Mouse (Mus musculus): Measurements from ENCODE around the gene Mst1. TPM values are rescaled to one million over a fixed set of nuclear protein-coding genes. Genes with fewer than 3 reads are reported as not detected.

The Mst1 gene
- 0.28 and 0.31 TPM in 2 replicates for polyA plus RNA-seq (2014; fragmentation: Nextera tagmentation; extraction: Ambion mirVana)

DNA sequence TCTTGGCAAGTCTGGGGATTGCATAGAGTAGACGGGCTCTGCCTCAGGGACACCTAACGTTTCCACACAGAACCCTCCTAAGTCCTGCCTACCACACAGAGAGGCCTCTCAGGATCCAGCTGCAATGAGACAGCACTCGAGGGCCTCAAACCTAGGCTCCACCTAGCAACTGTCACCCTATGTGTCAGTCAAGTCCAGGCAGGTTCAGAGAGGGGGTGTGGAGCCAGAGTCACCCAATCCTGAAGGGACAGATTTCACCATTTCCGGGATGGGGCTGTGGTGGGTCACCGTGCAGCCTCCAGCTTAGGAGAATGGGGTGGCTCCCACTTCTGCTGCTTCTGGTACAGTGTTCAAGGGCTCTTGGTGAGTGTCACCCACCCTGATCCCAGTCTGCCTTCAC, at the start of gene Mst1:
Gene Mst1, plus strand, starts transcription at position 269 of the 400 bp plus-strand sequence.
- DNase-seq (ENCODE audit: low spot score) = no peak
- Histone ChIP-seq H3K4me3 (ENCODE audit: low read depth, low read length) (peak within 1 kb of the TSS; percentile 80), H3K4me1 (ENCODE audit: control insufficient read depth, insufficient read depth, low read length) (no peaks in the 10 kb centered on the region), H3K36me3 (replicated peaks; ENCODE audit: control insufficient read depth, insufficient read depth, low read depth, low read length) (no peaks in the 10 kb centered on the region; the same call in none of the 2 replicates), H3K27ac (replicated peaks; ENCODE audit: low read depth, low read length) (0 out of 2 replicates have a peak within 1 kb of the TSS, but pooled peaks have one; percentile 2), H3K9me3 (replicated peaks; ENCODE audit: control insufficient read depth, low read length) (no peaks in the 10 kb centered on the region), H3K9ac (replicated peaks; ENCODE audit: low read length) (peak within 1 kb of the TSS; percentile 90), H3K27me3 (ENCODE audit: control insufficient read depth, insufficient read depth, low read length) (peaks cover 24% of the 10 kb centered on the region), H3K4me2 (ENCODE audit: low read depth, low read length) (peak within 1 kb of the TSS; percentile 96)
- no peak for ATAC-seq (replicated peaks; ENCODE audit: insufficient number of reproducible peaks, low FRiP score, low TSS enrichment, low read depth)
- WGBS = 78% methylated on average over 5 of the region's 5 CpGs

DNA sequence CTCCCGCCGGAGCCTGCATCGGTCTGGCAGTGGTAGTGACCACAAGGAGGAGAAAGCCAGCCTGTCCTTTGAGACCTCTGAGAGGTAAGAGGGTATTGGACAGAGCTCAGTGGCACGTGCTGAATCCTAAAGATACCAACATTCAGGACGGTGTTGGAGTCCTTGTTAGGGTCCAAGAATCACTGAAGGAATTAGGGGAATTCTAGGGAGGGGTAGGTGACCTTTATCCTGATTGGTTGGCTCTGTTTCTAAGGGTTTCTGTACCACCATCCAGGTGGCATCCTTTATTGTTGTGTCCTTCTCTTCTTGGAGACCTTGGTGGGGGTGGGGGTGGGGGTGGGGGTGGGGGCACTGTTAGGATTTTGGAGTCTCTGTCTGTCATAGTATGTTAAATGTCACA, 48.1 kb upstream of the Mst1 start:
- no peak overlapping the region for H3K4me2 ChIP-seq (ENCODE audit: low read depth, low read length)
- DNase-seq (ENCODE audit: low spot score) = no peak
- H3K27ac ChIP-seq (replicated peaks; ENCODE audit: low read depth, low read length) = no peak overlapping the region
- no peak for ATAC-seq (replicated peaks; ENCODE audit: insufficient number of reproducible peaks, low FRiP score, low TSS enrichment, low read depth)
- 91% methylated on average over 5 of the region's 5 CpGs for WGBS
- no peaks in the 10 kb centered on the region for H3K9me3 ChIP-seq (replicated peaks; ENCODE audit: control insufficient read depth, low read length)
- H3K36me3 ChIP-seq (replicated peaks; ENCODE audit: control insufficient read depth, insufficient read depth, low read depth, low read length) = peaks cover 12% of the 10 kb centered on the region
- H3K27me3 ChIP-seq (ENCODE audit: control insufficient read depth, insufficient read depth, low read length) = no peaks in the 10 kb centered on the region
- H3K4me1 ChIP-seq (ENCODE audit: control insufficient read depth, insufficient read depth, low read length) = no peaks in the 10 kb centered on the region
- H3K4me3 ChIP-seq (ENCODE audit: low read depth, low read length) = no peak overlapping the region
- no peak overlapping the region for H3K9ac ChIP-seq (replicated peaks; ENCODE audit: low read length)

DNA sequence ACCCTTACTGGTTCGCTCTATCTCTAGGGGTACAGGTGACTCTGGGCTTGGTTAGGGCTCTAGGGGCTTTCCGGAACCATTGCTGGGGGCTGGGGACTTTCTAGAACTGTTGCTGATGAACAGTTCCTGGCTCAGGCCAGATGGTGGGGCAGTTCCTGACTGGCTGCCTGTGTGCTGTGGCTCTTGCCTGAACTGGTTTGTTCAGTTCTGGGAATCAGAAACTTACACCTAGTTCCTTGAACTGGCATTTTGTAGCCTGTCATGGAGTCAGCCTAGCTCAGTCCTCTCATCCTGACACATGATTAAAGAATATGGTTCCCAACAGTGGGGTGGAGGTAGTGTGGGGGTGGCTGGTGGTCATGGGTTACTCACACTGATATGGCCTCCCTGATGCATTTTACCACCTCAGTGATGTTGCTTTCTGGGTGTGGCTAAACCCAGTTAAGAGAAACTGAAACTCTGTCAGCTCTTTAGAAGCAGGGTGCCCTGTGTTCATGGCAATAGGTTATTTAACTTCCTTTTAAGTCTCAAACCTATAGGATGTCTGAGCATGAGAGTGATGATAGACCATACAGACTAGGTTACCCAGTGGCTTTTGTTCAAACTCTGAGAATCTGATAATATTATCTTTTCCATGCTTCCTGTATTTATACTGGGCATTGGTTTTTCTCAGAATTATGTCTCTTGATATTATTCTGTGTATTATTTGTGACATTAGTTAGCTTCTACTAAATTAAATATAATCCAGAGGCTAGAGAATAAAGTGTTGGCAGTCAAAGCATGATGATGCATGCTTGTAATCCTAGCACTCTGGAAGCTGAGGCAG, 44.7 kb upstream of the Mst1 start:
- Histone ChIP-seq H3K9me3 (replicated peaks; ENCODE audit: control insufficient read depth, low read length) (no peaks in the 10 kb centered on the region), H3K9ac (replicated peaks; ENCODE audit: low read length) (no peak overlapping the region), H3K27me3 (ENCODE audit: control insufficient read depth, insufficient read depth, low read length) (no peaks in the 10 kb centered on the region), H3K4me3 (ENCODE audit: low read depth, low read length) (no peak overlapping the region), H3K4me2 (ENCODE audit: low read depth, low read length) (no peak overlapping the region), H3K36me3 (replicated peaks; ENCODE audit: control insufficient read depth, insufficient read depth, low read depth, low read length) (peaks cover 5% of the 10 kb centered on the region), H3K27ac (replicated peaks; ENCODE audit: low read depth, low read length) (no peak overlapping the region), H3K4me1 (ENCODE audit: control insufficient read depth, insufficient read depth, low read length) (no peaks in the 10 kb centered on the region)
- DNase-seq (ENCODE audit: low spot score) (no peak), ATAC-seq (replicated peaks; ENCODE audit: insufficient number of reproducible peaks, low FRiP score, low TSS enrichment, low read depth) (no peak)
- WGBS = 94% methylated on average over 2 of the region's 2 CpGs

DNA sequence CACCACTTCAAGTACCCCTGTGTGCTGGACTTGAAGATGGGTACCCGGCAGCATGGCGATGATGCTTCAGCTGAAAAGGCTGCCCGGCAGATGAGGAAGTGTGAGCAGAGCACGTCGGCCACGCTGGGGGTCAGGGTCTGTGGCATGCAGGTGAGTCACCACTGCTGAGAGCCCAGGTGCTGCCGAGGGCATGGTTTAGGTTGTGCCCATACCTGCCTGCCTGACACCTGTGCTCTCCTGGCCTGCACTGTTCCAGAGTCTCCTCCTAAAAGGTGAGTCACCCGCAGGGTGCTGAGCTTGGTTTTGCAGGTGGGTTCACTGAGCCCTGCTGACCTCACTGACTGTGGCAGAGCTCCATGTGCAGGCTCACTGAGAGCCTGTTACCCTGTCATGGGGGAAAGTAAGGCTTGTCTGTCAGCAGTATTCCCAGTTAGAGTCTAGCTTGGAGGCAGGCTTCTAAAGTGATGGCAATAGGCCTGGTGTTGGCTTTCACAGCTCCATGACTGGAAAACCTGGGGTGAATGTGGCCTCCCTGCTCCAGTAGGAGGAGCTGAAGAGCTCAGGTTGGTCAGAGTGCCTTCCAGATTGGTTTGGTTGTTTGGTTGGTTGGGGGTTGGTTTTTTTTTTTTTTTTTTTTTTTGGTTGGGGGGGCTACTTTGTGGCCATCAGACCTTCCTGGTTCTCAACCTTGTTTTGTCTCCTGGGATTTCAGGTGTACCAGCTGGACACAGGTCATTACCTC, 35.3 kb upstream of the Mst1 start:
- ATAC-seq (replicated peaks; ENCODE audit: insufficient number of reproducible peaks, low FRiP score, low TSS enrichment, low read depth) (no peak), DNase-seq (ENCODE audit: low spot score) (no peak)
- no peak overlapping the region for H3K9ac ChIP-seq (replicated peaks; ENCODE audit: low read length)
- H3K4me1 ChIP-seq (ENCODE audit: control insufficient read depth, insufficient read depth, low read length) = no peaks in the 10 kb centered on the region
- WGBS = 97% methylated on average over 8 of the region's 8 CpGs
- no peaks in the 10 kb centered on the region for H3K9me3 ChIP-seq (replicated peaks; ENCODE audit: control insufficient read depth, low read length)
- H3K36me3 ChIP-seq (replicated peaks; ENCODE audit: control insufficient read depth, insufficient read depth, low read depth, low read length) = peaks cover 17% of the 10 kb centered on the region
- no peak overlapping the region for H3K4me2 ChIP-seq (ENCODE audit: low read depth, low read length)
- H3K4me3 ChIP-seq (ENCODE audit: low read depth, low read length) = no peak overlapping the region
- H3K27ac ChIP-seq (replicated peaks; ENCODE audit: low read depth, low read length) = no peak overlapping the region
- no peaks in the 10 kb centered on the region for H3K27me3 ChIP-seq (ENCODE audit: control insufficient read depth, insufficient read depth, low read length)

DNA sequence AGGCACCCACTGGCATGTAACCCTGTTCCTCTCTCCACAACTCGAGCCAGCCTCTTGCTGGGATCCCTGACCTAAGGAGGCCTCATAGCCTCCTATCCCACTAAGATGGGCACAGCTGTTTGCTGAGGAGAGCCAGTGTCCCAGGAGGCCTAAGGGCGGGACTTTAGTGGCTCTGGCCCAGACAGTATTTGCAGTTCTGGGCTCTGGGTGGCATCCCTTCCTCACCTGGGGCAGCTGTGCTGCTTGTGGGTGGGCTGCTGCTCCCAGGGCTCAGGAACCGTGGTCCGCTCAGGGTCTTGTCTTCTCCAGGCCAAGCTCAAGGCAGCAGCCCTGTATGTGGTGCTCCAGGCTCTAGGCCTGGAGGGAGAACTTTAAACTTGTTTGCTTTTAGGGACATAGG, 33.7 kb upstream of the Mst1 start:
- Histone ChIP-seq H3K4me2 (ENCODE audit: low read depth, low read length) (no peak overlapping the region), H3K9me3 (replicated peaks; ENCODE audit: control insufficient read depth, low read length) (no peaks in the 10 kb centered on the region), H3K27ac (replicated peaks; ENCODE audit: low read depth, low read length) (no peak overlapping the region), H3K4me1 (ENCODE audit: control insufficient read depth, insufficient read depth, low read length) (no peaks in the 10 kb centered on the region), H3K9ac (replicated peaks; ENCODE audit: low read length) (no peak overlapping the region), H3K27me3 (ENCODE audit: control insufficient read depth, insufficient read depth, low read length) (no peaks in the 10 kb centered on the region), H3K36me3 (replicated peaks; ENCODE audit: control insufficient read depth, insufficient read depth, low read depth, low read length) (peaks cover 13% of the 10 kb centered on the region), H3K4me3 (ENCODE audit: low read depth, low read length) (no peak overlapping the region)
- DNase-seq (ENCODE audit: low spot score) = no peak
- WGBS = 91% methylated on average over 4 of the region's 4 CpGs
- no peak for ATAC-seq (replicated peaks; ENCODE audit: insufficient number of reproducible peaks, low FRiP score, low TSS enrichment, low read depth)

DNA sequence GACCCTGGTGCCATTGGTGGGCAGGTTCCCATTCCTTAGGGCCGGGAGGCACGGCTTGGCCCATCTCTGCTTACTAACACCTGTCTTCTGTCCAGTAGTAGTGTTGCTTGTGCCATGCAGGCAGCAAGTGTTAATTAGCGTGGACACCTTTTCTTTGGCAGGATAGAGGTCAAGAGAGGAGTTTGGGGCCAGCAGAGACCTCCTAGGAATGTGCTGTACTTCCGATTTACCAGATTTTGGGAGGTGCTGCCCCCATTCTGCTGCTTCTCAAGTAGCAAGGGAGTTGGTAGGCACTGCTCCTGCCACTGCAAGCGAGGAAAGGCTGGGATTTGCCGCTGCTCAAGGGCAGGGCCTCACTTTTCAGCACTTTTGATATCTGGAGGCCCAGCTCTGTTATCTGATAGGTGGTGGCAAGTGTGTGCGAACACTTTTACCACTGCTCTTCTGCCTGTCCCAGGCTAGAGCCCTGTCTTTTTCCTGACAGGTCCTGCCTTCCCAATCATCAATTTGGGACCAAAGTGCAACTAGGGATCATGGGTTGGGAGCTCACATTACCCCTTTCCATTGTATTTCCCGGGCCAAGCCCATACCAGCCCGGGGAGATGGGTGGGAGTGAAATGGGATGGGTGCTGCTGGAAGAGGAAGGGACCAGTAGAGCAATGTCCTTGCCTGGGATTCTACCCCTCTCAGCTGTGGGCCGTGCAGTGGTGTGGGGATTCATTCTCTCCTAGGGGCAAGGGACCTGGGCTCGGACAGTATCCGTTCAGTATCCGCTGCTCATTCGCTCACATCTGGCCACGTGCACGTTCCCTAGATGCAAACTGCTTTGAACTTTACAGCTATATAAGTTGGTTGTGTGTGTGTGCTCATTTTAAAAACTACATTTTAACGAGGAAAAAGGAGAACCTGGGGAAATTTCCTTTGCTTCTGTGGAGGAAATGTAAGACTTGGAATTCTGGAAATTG, 32.4 kb upstream of the Mst1 start:
- Histone ChIP-seq H3K27ac (replicated peaks; ENCODE audit: low read depth, low read length) (no peak overlapping the region; the same call in 1 of the 2 replicates), H3K36me3 (replicated peaks; ENCODE audit: control insufficient read depth, insufficient read depth, low read depth, low read length) (peaks cover 10% of the 10 kb centered on the region), H3K4me1 (ENCODE audit: control insufficient read depth, insufficient read depth, low read length) (no peaks in the 10 kb centered on the region), H3K4me2 (ENCODE audit: low read depth, low read length) (peak overlapping the region; percentile 89), H3K4me3 (ENCODE audit: low read depth, low read length) (peak overlapping the region; percentile 72), H3K9ac (replicated peaks; ENCODE audit: low read length) (peak overlapping the region; percentile 15; the same call in 1 of the 2 replicates), H3K9me3 (replicated peaks; ENCODE audit: control insufficient read depth, low read length) (no peaks in the 10 kb centered on the region), H3K27me3 (ENCODE audit: control insufficient read depth, insufficient read depth, low read length) (no peaks in the 10 kb centered on the region)
- 48% methylated on average over 17 of the region's 17 CpGs for WGBS
- ATAC-seq (replicated peaks; ENCODE audit: insufficient number of reproducible peaks, low FRiP score, low TSS enrichment, low read depth) = no peak
- no peak for DNase-seq (ENCODE audit: low spot score)

DNA sequence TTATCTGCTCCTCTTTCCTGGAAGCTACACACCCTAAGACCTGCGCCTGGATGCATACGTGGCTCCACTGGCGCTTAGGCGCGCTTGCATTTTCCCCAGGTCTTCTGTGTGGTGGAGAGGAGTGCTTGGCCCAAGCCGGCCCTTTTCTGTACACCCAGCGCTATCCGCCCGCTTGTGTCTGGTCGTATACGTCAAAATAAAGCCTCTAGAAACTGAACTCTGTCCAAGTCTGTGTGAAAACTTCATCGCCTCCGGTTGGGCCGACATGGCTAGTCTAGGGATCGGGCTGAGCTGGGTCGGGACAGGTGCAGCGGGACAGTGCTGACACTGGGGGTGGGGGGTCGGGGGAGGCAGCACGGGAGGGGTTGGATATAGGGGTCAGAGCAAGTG, 31.7 kb upstream of the Mst1 start:
- peak overlapping the region; percentile 15 for H3K9ac ChIP-seq (replicated peaks; ENCODE audit: low read length)
- WGBS = 2% methylated on average over 19 of the region's 19 CpGs
- peak overlapping the region; percentile 72 for H3K4me3 ChIP-seq (ENCODE audit: low read depth, low read length)
- H3K9me3 ChIP-seq (replicated peaks; ENCODE audit: control insufficient read depth, low read length) = no peaks in the 10 kb centered on the region
- H3K27ac ChIP-seq (replicated peaks; ENCODE audit: low read depth, low read length) = no peak overlapping the region; the same call in 1 of the 2 replicates
- peaks cover 9% of the 10 kb centered on the region for H3K36me3 ChIP-seq (replicated peaks; ENCODE audit: control insufficient read depth, insufficient read depth, low read depth, low read length)
- no peaks in the 10 kb centered on the region for H3K4me1 ChIP-seq (ENCODE audit: control insufficient read depth, insufficient read depth, low read length)
- peak overlapping the region; percentile 89 for H3K4me2 ChIP-seq (ENCODE audit: low read depth, low read length)
- no peaks in the 10 kb centered on the region for H3K27me3 ChIP-seq (ENCODE audit: control insufficient read depth, insufficient read depth, low read length)
- ATAC-seq (replicated peaks; ENCODE audit: insufficient number of reproducible peaks, low FRiP score, low TSS enrichment, low read depth) (peak; percentile 35; the same call in 1 of the 2 replicates), DNase-seq (ENCODE audit: low spot score) (no peak)

Measured in embryonic facial prominence, embryonic 11.5 days (tissue).